Mouse (Mus musculus) lung, postnatal 10 days (tissue): ENCODE data around the gene Cltc.

Source experiments
- DNase-seq: peaks from one replicate; pipeline ENCODE4 v3.0.0; 2021

Cltc gene

GRCm38 (mm10) chr11:86681423-86681822, 75.9 kb downstream of the Cltc start:
- DNase-seq, result no peak

GRCm38 (mm10) chr11:86680729-86681128, 76.6 kb downstream of the Cltc start:
- DNase-seq, result no peak

- no peak for DNase-seq
These were observed 78.4 kb downstream of the Cltc start for GRCm38 (mm10) chr11:86678957-86679356.

GRCm38 (mm10) chr11:86675520-86675919, 81.8 kb downstream of the Cltc start:
- DNase-seq, result no peak

- DNase-seq, result no peak
These were observed 84.6 kb downstream of the Cltc start for GRCm38 (mm10) chr11:86672772-86673171.

- no peak for DNase-seq
These were observed 86.2 kb downstream of the Cltc start for GRCm38 (mm10) chr11:86671041-86671675.

GRCm38 (mm10) chr11:86668169-86668568, 89.2 kb downstream of the Cltc start:
- no peak for DNase-seq

DNA sequence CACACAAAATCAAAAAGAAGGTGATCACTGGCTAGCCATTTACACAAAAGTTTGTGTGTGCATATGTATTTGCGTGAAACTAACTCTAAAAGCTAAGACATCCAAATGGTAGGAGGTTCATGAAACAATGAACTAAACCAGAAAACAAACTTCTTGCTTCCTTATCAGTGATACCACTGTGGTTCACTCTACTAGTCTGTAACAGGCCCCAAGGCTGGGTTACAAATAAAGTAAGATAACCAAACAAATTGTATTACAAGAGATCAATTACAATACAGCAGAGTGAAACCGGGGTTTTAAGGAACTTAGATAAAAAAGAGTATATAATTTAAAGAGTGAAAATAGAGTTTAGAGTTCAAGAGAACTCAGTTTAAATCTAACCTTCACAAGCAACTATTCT, 89.8 kb downstream of the Cltc start:
- DNase-seq, result no peak

GRCm38 (mm10) chr11:86664406-86664805, 93.0 kb downstream of the Cltc start:
- DNase-seq, result no peak

GRCm38 (mm10) chr11:86663977-86664376, 93.4 kb downstream of the Cltc start:
- no peak for DNase-seq

- no peak for DNase-seq
These were observed 94.1 kb downstream of the Cltc start for GRCm38 (mm10) chr11:86662986-86663895.

- DNase-seq, result no peak
These were observed 99.5 kb downstream of the Cltc start for GRCm38 (mm10) chr11:86657863-86658262.

DNA sequence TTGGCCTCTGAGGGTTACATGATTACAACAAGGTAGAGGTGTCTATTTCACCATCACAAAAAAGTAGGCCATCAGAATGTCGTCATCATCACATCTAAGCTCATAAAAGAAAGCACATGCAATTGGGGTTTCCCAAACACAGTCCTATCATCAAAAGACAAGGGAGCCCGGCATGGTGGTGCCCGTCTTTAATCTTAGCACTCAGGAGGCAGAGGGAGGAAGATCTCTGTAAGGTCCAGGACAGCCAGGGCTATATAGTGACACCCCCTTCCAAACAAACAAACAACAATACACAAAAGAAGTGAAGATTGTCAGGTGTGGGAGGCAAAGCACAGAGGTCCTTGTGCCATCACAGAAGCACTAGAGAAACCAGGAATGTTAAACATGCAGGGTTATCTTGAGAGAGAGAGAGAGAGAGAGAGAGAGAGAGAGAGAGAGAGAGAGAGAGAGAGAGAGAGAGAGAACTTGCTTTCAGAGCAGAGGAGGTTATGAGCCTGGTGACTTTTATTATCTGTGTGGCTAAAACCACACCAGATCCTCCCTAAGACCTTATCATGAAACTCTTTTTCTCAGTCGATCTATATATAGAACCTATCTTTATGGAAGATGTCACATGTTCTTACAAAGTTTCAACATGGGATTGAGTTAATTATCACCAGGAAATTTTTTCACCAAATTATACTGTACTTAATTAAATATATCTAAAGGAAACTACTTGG, 100.4 kb downstream of the Cltc start:
- DNase-seq, result no peak

GRCm38 (mm10) chr11:86655671-86656070, 101.7 kb downstream of the Cltc start:
- no peak for DNase-seq

- DNase-seq, result no peak
These were observed 103.3 kb downstream of the Cltc start for GRCm38 (mm10) chr11:86654096-86654495.

DNA sequence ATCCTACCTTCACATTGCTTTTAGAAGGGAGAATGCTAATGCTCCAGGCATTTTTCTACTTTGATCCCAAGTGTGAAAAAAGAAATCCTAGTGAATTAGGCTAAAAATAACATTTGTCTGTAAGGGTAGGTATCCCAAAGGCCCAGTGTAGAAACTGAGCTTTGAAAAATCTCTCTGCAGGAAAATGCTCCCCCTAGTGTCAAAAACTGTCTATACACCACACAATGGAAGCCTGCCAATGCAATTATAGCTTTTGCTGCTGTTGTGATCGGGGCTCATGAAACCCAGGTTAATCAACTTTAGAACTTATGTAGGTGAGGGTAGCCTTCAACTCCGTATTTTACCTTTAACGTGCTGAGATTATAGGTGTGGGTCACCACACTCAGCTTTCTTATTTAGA, 103.9 kb downstream of the Cltc start:
- peak; percentile 87 for DNase-seq

GRCm38 (mm10) chr11:86652578-86652979, 104.8 kb downstream of the Cltc start:
- no peak for DNase-seq

DNA sequence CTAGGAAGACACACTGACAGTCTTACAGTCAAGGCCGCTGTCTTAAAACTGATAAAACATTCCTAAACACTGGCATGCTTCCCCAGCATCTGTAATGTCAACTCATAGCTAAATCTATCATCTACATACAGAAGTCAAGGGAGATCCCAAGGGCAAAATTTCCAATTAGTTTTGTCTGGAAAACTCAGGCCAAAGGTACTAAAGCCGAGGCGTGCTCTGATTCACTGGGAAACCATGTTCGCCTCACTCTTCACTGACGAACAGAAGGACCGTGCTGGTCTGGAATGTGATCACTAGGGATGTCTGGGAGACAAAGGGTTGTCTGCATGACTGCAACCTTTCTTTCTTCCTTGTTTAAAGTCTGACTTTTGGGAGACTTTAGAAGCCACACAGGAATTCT, 106.7 kb downstream of the Cltc start:
- no peak for DNase-seq

DNA sequence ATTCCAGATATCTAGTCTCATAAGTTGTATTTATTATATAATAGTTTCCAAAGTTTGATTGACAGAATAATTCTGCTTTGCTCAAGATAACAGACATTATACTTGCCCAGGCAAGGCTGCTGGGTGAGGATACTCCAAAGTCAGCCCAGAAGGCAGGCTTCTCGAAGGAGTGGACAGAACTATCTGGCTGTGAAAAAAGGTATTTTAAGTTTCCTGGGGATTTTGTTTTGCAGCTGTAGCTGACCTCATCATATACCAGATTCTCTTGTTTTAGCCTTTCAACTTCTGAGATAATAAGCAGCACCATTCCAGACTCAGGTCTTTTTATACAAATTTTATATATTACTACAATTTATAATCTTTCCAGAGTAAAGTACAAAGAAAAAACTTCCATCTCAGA, 107.8 kb downstream of the Cltc start:
- no peak for DNase-seq

GRCm38 (mm10) chr11:86647706-86648447, 109.5 kb downstream of the Cltc start:
- no peak for DNase-seq

GRCm38 (mm10) chr11:86646885-86647459, 110.4 kb downstream of the Cltc start:
- no peak for DNase-seq

DNA sequence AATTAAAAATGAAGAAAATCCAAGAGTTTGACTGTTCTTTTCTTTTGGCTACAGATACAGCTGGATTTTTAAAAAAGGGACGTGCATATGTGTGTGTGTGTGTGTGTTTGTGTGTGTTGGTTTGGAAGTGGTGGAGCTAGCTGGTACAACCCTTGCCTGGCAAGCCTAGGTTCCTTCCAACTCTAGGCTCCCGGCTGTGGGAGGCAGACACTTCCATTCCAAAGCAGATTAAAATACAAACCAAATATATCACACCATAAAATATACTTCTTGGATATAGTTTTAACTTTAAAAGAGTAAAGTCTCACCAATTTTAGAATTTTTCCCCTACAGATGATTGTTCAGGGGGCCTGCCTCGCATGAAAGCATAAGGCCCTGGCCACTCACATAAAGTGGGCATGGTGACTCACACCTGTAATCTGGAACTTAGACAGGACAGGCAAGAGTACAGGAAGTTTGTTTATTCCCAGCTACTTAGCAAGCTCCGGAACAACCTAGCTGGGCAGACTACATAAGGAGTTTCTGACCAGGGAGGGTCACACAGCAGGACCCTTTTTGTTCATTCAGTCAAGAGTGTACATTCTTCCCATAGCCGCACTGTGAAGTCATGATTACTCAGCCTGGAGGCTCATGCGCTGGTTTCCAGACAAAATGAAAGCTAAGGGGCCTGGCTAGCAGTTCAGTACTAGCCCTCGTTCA, 111.1 kb downstream of the Cltc start:
- peak; percentile 44 for DNase-seq
